Mouse (Mus musculus): ENCODE results near the gene Slc22a20. TPM values are rescaled to one million over a fixed set of nuclear protein-coding genes. Genes with fewer than 3 reads are reported as not detected.

The Slc22a20 gene
- total RNA-seq, 2 experiments from 2014 or later = not detected

DNA sequence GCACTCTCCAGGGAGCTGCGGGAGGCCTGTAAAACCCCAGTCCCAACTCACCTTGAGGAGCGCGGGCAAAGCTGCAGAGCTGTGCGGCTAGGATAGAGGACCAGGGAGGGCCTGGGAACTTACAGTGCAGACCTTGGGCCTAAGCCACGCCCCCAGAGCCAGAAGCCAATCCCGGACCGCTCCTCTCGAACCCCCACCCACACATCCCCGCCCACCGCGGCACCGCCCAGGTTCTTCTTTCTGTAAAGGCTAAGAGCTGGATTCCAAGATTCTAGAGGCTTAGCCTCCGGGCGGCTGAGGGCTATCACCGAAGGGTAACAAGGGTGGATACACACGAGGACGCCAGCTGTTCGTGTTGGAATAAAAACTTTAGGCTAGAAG, 61.2 kb downstream of the Slc22a20 start, which contains the start of gene Cdc42ep2:
TSS of gene Cdc42ep2 (minus strand) at position 104 of the 381 bp plus-strand sequence.
- DNase-seq = peak; percentile 98

DNA sequence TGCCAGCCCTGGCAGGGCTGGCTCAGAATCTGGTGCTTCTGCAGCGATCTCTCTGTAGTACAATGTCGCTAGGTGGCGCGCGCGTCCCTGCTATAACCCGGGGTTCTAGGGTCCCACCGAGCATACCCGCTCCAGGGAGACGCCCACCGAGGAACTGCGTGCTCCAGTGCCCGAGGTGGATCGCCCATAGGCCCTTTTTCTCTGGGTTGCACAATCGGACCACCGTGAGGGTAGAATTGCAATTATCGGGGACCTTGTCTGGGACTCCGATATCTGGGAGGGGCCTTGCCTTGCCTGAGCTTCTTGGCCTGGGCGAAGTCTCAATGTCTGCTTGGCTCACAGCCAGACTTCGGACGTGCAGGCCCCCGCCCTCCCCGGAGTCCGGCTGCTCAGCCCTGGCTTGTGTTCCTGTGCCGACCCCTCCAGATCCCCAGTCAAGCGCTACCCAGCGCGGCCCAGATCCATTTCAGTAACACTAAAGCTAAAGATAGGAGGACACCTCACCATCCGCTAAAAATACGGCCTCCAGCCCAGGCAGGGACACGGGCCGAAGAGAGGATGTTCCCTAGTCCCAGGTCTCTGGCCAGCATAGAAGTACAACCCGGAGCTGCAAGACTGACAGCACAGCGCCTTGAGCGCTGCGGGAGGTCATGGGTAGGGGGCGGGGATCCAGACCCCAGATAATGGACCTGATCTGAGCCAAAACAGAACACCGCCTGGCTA, 61.8 kb downstream of the Slc22a20 start:
- DNase-seq = peak; percentile 93 to 98

DNA sequence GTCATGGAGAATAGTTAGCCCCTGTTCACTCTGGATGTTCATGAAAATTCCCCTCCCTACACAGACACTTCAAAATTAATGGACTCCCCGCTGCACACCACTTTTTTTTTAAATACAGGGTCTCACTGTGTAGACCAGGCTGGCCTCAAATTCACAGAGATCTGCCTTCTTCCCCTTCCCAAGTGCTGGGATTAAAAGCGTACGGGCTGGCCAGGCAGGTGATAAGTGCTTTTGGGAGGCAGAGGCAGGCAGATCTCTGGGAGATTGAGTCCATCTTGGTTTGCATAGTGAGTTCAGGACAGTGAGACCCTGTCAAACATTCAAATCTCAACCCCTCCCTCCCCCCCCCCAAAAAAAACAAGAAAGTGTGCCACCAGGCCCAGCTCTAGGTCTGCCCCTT, 63.0 kb downstream of the Slc22a20 start:
- no peak for DNase-seq

DNA sequence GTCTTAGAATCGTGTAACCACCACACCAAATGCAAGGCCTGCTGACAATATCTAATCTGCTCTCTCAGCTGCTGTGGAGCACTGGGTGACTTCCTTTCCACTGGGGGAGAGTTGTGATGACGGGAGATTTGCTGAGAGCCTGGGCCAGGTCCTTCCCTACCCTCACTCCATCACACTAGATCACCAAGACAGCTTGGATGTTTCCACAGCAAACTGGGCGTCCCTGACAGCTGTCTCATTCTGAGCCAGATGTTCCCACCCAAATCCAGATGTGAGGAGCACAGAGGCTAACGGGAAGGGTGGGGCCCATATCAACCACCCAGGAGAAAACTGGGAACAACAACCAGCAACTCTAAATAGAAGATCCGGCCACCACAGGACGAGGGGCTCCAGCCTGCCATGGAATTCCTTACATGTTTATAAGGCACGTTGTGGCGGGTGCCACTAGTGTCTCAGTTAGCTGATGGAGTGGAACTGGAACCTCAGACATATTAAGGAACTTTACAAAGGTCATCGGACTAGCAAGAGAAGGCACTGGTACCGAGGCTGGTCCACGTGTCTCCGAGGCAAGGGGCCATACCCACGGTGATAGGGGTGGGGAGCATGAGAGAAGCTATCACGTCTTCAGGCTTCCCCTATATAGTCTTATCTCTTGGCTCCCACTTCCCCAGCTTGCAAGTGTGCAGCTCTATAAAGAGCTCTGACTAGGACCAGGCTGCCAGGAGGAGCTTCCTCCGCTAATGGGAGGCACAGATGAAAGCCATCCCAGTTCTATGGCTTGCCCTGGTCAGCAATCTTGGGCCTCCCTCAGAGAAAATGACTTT, 63.6 kb downstream of the Slc22a20 start:
- peak; percentile 79 to 86 for DNase-seq

DNA sequence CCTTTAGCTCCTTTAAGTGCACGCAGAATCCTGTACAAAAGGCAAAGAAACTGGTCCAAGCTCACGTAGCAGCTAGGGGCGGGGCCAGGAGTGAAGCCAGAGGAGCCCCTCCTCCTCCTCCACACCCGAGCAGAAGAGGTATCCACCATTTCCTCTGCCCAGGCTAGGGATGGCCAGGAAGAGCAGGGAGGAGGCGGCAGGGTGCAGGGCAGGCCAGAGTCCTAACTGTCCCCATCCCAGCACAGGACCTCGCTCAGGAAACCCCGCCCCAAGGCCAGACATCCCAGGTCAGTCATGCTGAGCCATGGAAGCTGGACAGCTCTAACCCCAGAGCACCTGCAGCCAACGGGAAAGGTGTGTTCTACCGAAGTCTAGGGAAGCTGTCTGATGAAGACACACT, 64.2 kb downstream of the Slc22a20 start:
- DNase-seq = peak; percentile 61 to 76

Other genes with a start within 250 kb of the Slc22a20 start
- gene Ltbp3, start 245.2 kb downstream of the Slc22a20 start, total RNA-seq (2021) = 10 to 100 TPM; 30.4 to 35.5 TPM
- gene Scyl1, start 214.7 kb downstream of the Slc22a20 start, total RNA-seq (2021) = 10 to 100 TPM; 55.1 to 67.8 TPM
- 10 to 100 TPM in 1 of 2 experiments, 1 to 10 TPM in 1; 7.2 to 10.6 TPM for gene Frmd8, start 110.9 kb downstream of the Slc22a20 start, total RNA-seq (2021)
- gene Slc25a45, start 108.3 kb downstream of the Slc22a20 start, total RNA-seq (2021) = 1 to 10 TPM; 2.6 to 2.8 TPM
- gene Tigd3, start 92.0 kb downstream of the Slc22a20 start, total RNA-seq (2021) = under 1 TPM in 1 of 2 experiments, not detected in 1; 0.35 TPM
- gene Dpf2, start 73.1 kb downstream of the Slc22a20 start, total RNA-seq (2021) = 10 to 100 TPM; 77.6 to 84.0 TPM
- gene Cdc42ep2, start 61.3 kb downstream of the Slc22a20 start, total RNA-seq (2021) = 1 to 10 TPM; 6.6 to 9.0 TPM
- gene Pola2, start 21.9 kb downstream of the Slc22a20 start, total RNA-seq (2021) = 10 to 100 TPM in 1 of 2 experiments, 1 to 10 TPM in 1; 8.7 to 10.6 TPM
- gene Capn1, start 29.8 kb upstream of the Slc22a20 start, total RNA-seq (2021) = 10 to 100 TPM; 32.0 to 40.4 TPM
- 10 to 100 TPM; 21.1 to 21.3 TPM for gene Syvn1, start 60.4 kb upstream of the Slc22a20 start, total RNA-seq (2021)
- 10 to 100 TPM; 42.2 to 47.2 TPM for gene Mrpl49, start 71.6 kb upstream of the Slc22a20 start, total RNA-seq (2021)
- gene Fau, start 71.7 kb upstream of the Slc22a20 start, total RNA-seq (2021) = 100 to 1,000 TPM; 613 to 618 TPM
- 10 to 100 TPM; 11.1 to 11.2 TPM for gene Znhit2, start 75.0 kb upstream of the Slc22a20 start, total RNA-seq (2021)
- 1 to 10 TPM; 2.1 to 3.0 TPM for gene Tm7sf2, start 82.2 kb upstream of the Slc22a20 start, total RNA-seq (2021)
- gene Vps51, start 91.1 kb upstream of the Slc22a20 start, total RNA-seq (2021) = 10 to 100 TPM; 20.9 to 22.2 TPM
- not detected for gene Tmem262, start 93.9 kb upstream of the Slc22a20 start, total RNA-seq (2021)
- gene Gm28374, start 96.1 kb upstream of the Slc22a20 start, total RNA-seq (2021) = under 1 TPM in 1 of 2 experiments, not detected in 1; 0.47 TPM
- gene Zfpl1, start 98.8 kb upstream of the Slc22a20 start, total RNA-seq (2021) = 10 to 100 TPM; 15.5 to 16.1 TPM
- under 1 TPM in 1 of 2 experiments, not detected in 1; 0.21 TPM for gene Cdca5, start 98.8 kb upstream of the Slc22a20 start, total RNA-seq (2021)
- gene AC131692.1, start 108.3 kb upstream of the Slc22a20 start, total RNA-seq (2021) = not detected
- gene Naaladl1, start 119.6 kb upstream of the Slc22a20 start, total RNA-seq (2021) = not detected
- 10 to 100 TPM in 1 of 2 experiments, 1 to 10 TPM in 1; 9.2 to 10.0 TPM for gene Sac3d1, start 132.5 kb upstream of the Slc22a20 start, total RNA-seq (2021)
- 10 to 100 TPM; 13.9 to 15.2 TPM for gene Snx15, start 142.2 kb upstream of the Slc22a20 start, total RNA-seq (2021)
- 1 to 10 TPM in 1 of 2 experiments, under 1 TPM in 1; 0.54 to 2.7 TPM for gene Batf2, start 154.8 kb upstream of the Slc22a20 start, total RNA-seq (2021)
- 10 to 100 TPM; 66.4 to 72.1 TPM for gene Arl2, start 155.4 kb upstream of the Slc22a20 start, total RNA-seq (2021)
- not detected for gene Majin, start 198.2 kb upstream of the Slc22a20 start, total RNA-seq (2021)
- not detected for gene Gpha2, start 240.2 kb upstream of the Slc22a20 start, total RNA-seq (2021)
- 10 to 100 TPM; 32.2 to 32.5 TPM for gene Ppp2r5b, start 249.7 kb upstream of the Slc22a20 start, total RNA-seq (2021)

All from heart, adult 18-20 months (tissue).